Mouse (Mus musculus): Measurements from ENCODE around the gene Zfp949.
A peak's percentile ranks its signal among the peaks of the same experiment; 100 is the strongest.

GRCm38 (mm10) chr9:88547270-88547669 lies 550 bp upstream of the Zfp949 start:
- no peak for TF ChIP-seq MAFK (IDR thresholded peaks at IDR 0.05; ENCODE audit: insufficient replicate concordance, low read length)
- peak; percentile 37 to 96; a peak in 3 of 4 replicates for TF ChIP-seq CTCF (conservative IDR thresholded peaks at IDR 0.05 in 1 of 2, IDR thresholded peaks at IDR 0.05 in 1 of 2; ENCODE audit: low read depth in 2 of 2, low read length in 2 of 2)
- TF ChIP-seq TBP (conservative IDR thresholded peaks at IDR 0.05; ENCODE audit: low read depth, low read length) = 0 out of 2 replicates have a peak, but pooled peaks have one; percentile 62
- TF ChIP-seq BHLHE40 (IDR thresholded peaks at IDR 0.05; ENCODE audit: low read depth, low read length) = 0 out of 2 replicates have a peak, but pooled peaks have one; percentile 13
- peak; percentile 96 for TF ChIP-seq SMC3 (IDR thresholded peaks at IDR 0.05; ENCODE audit: low read depth, low read length)
- TF ChIP-seq MAX (IDR thresholded peaks at IDR 0.05; ENCODE audit: low read length) = peak; percentile 58; the same call in 1 of the 2 replicates
- TF ChIP-seq POLR2A (IDR thresholded peaks at IDR 0.05; ENCODE audit: low read depth, low read length) = no peak
- TF ChIP-seq CHD2 (IDR thresholded peaks at IDR 0.05; ENCODE audit: low read length) = no peak
- TF ChIP-seq EP300 (IDR thresholded peaks at IDR 0.05; ENCODE audit: low read length) = no peak
- TF ChIP-seq USF1 (IDR thresholded peaks at IDR 0.05; ENCODE audit: low read depth, low read length) = no peak
- no peak for TF ChIP-seq ZMIZ1 (IDR thresholded peaks at IDR 0.05; ENCODE audit: low read depth, low read length)
- no peak for TF ChIP-seq USF2 (conservative IDR thresholded peaks at IDR 0.05; ENCODE audit: low read depth, low read length)
- 0 out of 2 replicates have a peak, but pooled peaks have one; percentile 7 for TF ChIP-seq JUND (conservative IDR thresholded peaks at IDR 0.05; ENCODE audit: low read depth, low read length)
